Mouse (Mus musculus) neural tube, embryonic 15.5 days (tissue): ENCODE results near the gene Sppl2a. TPM values are rescaled to one million over a fixed set of nuclear protein-coding genes. Genes with fewer than 3 reads are reported as not detected.
"Not testable (repeated sequence)": the region's sequence is repeated elsewhere in the genome, so short reads cannot be mapped to it uniquely, and the experiment has no call there.

Source experiments
- ATAC-seq: fragments of 200-750 bp; cut with Nextera tagmentation; 2 replicates; pipeline ENCODE4 v1.8.0; 2017; ENCODE audit warnings: mild to moderate bottlenecking, moderate TSS enrichment, moderate library complexity; ENCODE audit not compliant: low FRiP score
- H3K27ac ChIP-seq: fragments of 300-500 bp; sonication (generic); replicated peaks from 2 replicates; pipeline ENCODE4 v1.5.1; 2015; ENCODE audit warnings: mild to moderate bottlenecking, inconsistent platforms
- H3K27me3 ChIP-seq: fragments of 300-500 bp; sonication (generic); replicated peaks from 2 replicates; pipeline ENCODE4 v1.6.1; 2015; ENCODE audit warnings: inconsistent platforms
- H3K36me3 ChIP-seq: fragments of 300-500 bp; sonication (generic); 2 replicates; pipeline ENCODE4 v1.6.1; 2015; ENCODE audit warnings: inconsistent platforms
- H3K4me1 ChIP-seq: fragments of 300-500 bp; sonication (generic); 2 replicates; pipeline ENCODE4 v1.6.1; 2015; ENCODE audit warnings: inconsistent platforms
- H3K4me2 ChIP-seq: fragments of 300-500 bp; sonication (generic); 2 replicates; pipeline ENCODE4 v1.6.1; 2015; ENCODE audit warnings: inconsistent platforms, mild to moderate bottlenecking, moderate library complexity
- H3K4me3 ChIP-seq: fragments of 300-500 bp; sonication (generic); replicated peaks from 2 replicates; pipeline ENCODE4 v1.5.1; 2015; ENCODE audit warnings: mild to moderate bottlenecking, inconsistent platforms
- H3K9ac ChIP-seq: fragments of 300-500 bp; sonication (generic); replicated peaks from 2 replicates; pipeline ENCODE4 v1.6.1; 2015; ENCODE audit warnings: mild to moderate bottlenecking, inconsistent platforms
- H3K9me3 ChIP-seq: fragments of 300-500 bp; sonication (generic); replicated peaks from 2 replicates; pipeline ENCODE4 v1.6.1; 2016; ENCODE audit warnings: inconsistent platforms
- WGBS: fragments of 180-500 bp; shearing (Covaris S2); methylation state at CpG from one replicate; pipeline ENCODE4 v1.1.7; 2015; ENCODE audit warnings: mixed read lengths; 5-methylcytosine and 5-hydroxymethylcytosine counted together
- polyA plus RNA-seq: library from polyadenylated mRNA; unstranded; fragments of >200 nt; fragmentation: Nextera tagmentation; extraction: Ambion mirVana; gene quantifications from 2 replicates; pipeline ENCODE4 v1.2.1, GENCODE M21; 2015

The Sppl2a gene
- polyA plus RNA-seq, 1 experiment from 2014 or later: 30.7 TPM

- no peak overlapping the region for H3K27ac ChIP-seq
- ATAC-seq: no peak
- 94% methylated on average over 7 of the region's 7 CpGs for WGBS
- no peak overlapping the region for H3K9ac ChIP-seq
- no peaks in the 10 kb centered on the region for H3K9me3 ChIP-seq
- H3K27me3 ChIP-seq: no peaks in the 10 kb centered on the region
- peaks cover 7% of the 10 kb centered on the region for H3K36me3 ChIP-seq
- no peak overlapping the region for H3K4me3 ChIP-seq
- no peaks in the 10 kb centered on the region for H3K4me1 ChIP-seq
- no peak overlapping the region for H3K4me2 ChIP-seq
Observed at GRCm38 (mm10) chr2:126892316-126892715, 40.7 kb downstream of the Sppl2a start.

- Histone ChIP-seq H3K4me3 (no peak overlapping the region), H3K9ac (no peak overlapping the region), H3K4me2 (no peak overlapping the region), H3K4me1 (no peaks in the 10 kb centered on the region), H3K27ac (no peak overlapping the region), H3K27me3 (no peaks in the 10 kb centered on the region), H3K9me3 (no peaks in the 10 kb centered on the region), H3K36me3 (peaks cover 7% of the 10 kb centered on the region)
- no peak for ATAC-seq
Observed at GRCm38 (mm10) chr2:126891743-126892142, 41.3 kb downstream of the Sppl2a start.

- ATAC-seq: no peak
- WGBS: 70% methylated on average over 3 of the region's 3 CpGs
- no peak overlapping the region for H3K4me2 ChIP-seq
- H3K27me3 ChIP-seq: no peaks in the 10 kb centered on the region
- H3K27ac ChIP-seq: no peak overlapping the region
- no peak overlapping the region for H3K9ac ChIP-seq
- peaks cover under 1% of the 10 kb centered on the region; the same call in 1 of the 2 replicates for H3K36me3 ChIP-seq
- H3K9me3 ChIP-seq: no peaks in the 10 kb centered on the region
- H3K4me3 ChIP-seq: no peak overlapping the region
- H3K4me1 ChIP-seq: no peaks in the 10 kb centered on the region
Observed at GRCm38 (mm10) chr2:126887141-126887540, 45.9 kb downstream of the Sppl2a start.

GRCm38 (mm10) chr2:126885871-126886270 is 47.2 kb downstream of the Sppl2a start:
- H3K4me3 ChIP-seq: no peak overlapping the region
- H3K27me3 ChIP-seq: no peaks in the 10 kb centered on the region
- no peaks in the 10 kb centered on the region for H3K4me1 ChIP-seq
- no peaks in the 10 kb centered on the region for H3K36me3 ChIP-seq
- H3K4me2 ChIP-seq: no peak overlapping the region
- no peaks in the 10 kb centered on the region for H3K9me3 ChIP-seq
- 80% methylated on average over 2 of the region's 2 CpGs for WGBS
- no peak for ATAC-seq
- H3K9ac ChIP-seq: no peak overlapping the region
- H3K27ac ChIP-seq: no peak overlapping the region

- not testable (repeated sequence) for H3K27ac ChIP-seq, H3K9ac ChIP-seq, H3K36me3 ChIP-seq, H3K4me2 ChIP-seq, H3K4me3 ChIP-seq, ATAC-seq, H3K27me3 ChIP-seq, H3K4me1 ChIP-seq, H3K9me3 ChIP-seq
- 62% methylated on average over 2 of the region's 2 CpGs for WGBS
Observed at GRCm38 (mm10) chr2:126882711-126883110, 50.3 kb downstream of the Sppl2a start.

- 90% methylated on average over 1 of the region's 1 CpGs for WGBS
- H3K4me1 ChIP-seq: peaks cover 17% of the 10 kb centered on the region
- no peak overlapping the region for H3K9ac ChIP-seq
- no peaks in the 10 kb centered on the region for H3K36me3 ChIP-seq
- H3K4me3 ChIP-seq: no peak overlapping the region
- H3K27me3 ChIP-seq: no peaks in the 10 kb centered on the region
- H3K27ac ChIP-seq: no peak overlapping the region
- no peak for ATAC-seq
- H3K9me3 ChIP-seq: no peaks in the 10 kb centered on the region
- H3K4me2 ChIP-seq: no peak overlapping the region
Observed at GRCm38 (mm10) chr2:126877991-126878390, 55.0 kb downstream of the Sppl2a start.

GRCm38 (mm10) chr2:126875871-126876796 is 56.9 kb downstream of the Sppl2a start, which contains the start of gene Trpm7:
Gene Trpm7 (minus strand): TSS chr2:126876230.
- under 1% methylated on average over 80 of the region's 81 CpGs for WGBS
- peak within 1 kb of the TSS; percentile 80 for H3K4me3 ChIP-seq
- no peaks in the 10 kb centered on the region for H3K27me3 ChIP-seq
- H3K4me2 ChIP-seq: peak within 1 kb of the TSS; percentile 85
- peak within 1 kb of the TSS; percentile 79 for H3K9ac ChIP-seq
- no peaks in the 10 kb centered on the region for H3K36me3 ChIP-seq
- H3K9me3 ChIP-seq: no peaks in the 10 kb centered on the region
- ATAC-seq: peak; percentile 99
- peaks cover 17% of the 10 kb centered on the region for H3K4me1 ChIP-seq
- H3K27ac ChIP-seq: peak within 1 kb of the TSS; percentile 94

- no peaks in the 10 kb centered on the region for H3K27me3 ChIP-seq
- WGBS: under 1% methylated on average over 18 of the region's 18 CpGs
- peak overlapping the region; percentile 85 for H3K4me2 ChIP-seq
- H3K4me1 ChIP-seq: peaks cover 17% of the 10 kb centered on the region
- peak overlapping the region; percentile 94 for H3K27ac ChIP-seq
- peak overlapping the region; percentile 79 for H3K9ac ChIP-seq
- H3K4me3 ChIP-seq: peak overlapping the region; percentile 80
- ATAC-seq: peak; percentile 66
- H3K36me3 ChIP-seq: no peaks in the 10 kb centered on the region
- H3K9me3 ChIP-seq: no peaks in the 10 kb centered on the region
Observed at GRCm38 (mm10) chr2:126875516-126875835, 57.6 kb downstream of the Sppl2a start.

GRCm38 (mm10) chr2:126874809-126875515 is 58.1 kb downstream of the Sppl2a start:
- H3K4me3 ChIP-seq: peak overlapping the region; percentile 80
- H3K27me3 ChIP-seq: no peaks in the 10 kb centered on the region
- 26% methylated on average over 13 of the region's 13 CpGs for WGBS
- ATAC-seq: no peak
- H3K36me3 ChIP-seq: no peaks in the 10 kb centered on the region
- H3K4me1 ChIP-seq: peaks cover 17% of the 10 kb centered on the region
- H3K27ac ChIP-seq: peak overlapping the region; percentile 94
- no peaks in the 10 kb centered on the region for H3K9me3 ChIP-seq
- H3K4me2 ChIP-seq: peak overlapping the region; percentile 85
- peak overlapping the region; percentile 79 for H3K9ac ChIP-seq

- no peak overlapping the region for H3K27ac ChIP-seq
- H3K36me3 ChIP-seq: no peaks in the 10 kb centered on the region
- H3K9me3 ChIP-seq: no peaks in the 10 kb centered on the region
- no peak overlapping the region for H3K4me2 ChIP-seq
- H3K9ac ChIP-seq: no peak overlapping the region
- WGBS: 88% methylated on average over 1 of the region's 1 CpGs
- no peaks in the 10 kb centered on the region for H3K27me3 ChIP-seq
- ATAC-seq: no peak
- H3K4me1 ChIP-seq: no peaks in the 10 kb centered on the region
- H3K4me3 ChIP-seq: no peak overlapping the region
Observed at GRCm38 (mm10) chr2:126866301-126866700, 66.7 kb downstream of the Sppl2a start.

GRCm38 (mm10) chr2:126865501-126866199 is 67.4 kb downstream of the Sppl2a start:
- Histone ChIP-seq H3K9ac (no peak overlapping the region), H3K4me1 (no peaks in the 10 kb centered on the region), H3K9me3 (no peaks in the 10 kb centered on the region), H3K27ac (no peak overlapping the region), H3K36me3 (no peaks in the 10 kb centered on the region), H3K4me2 (no peak overlapping the region), H3K27me3 (no peaks in the 10 kb centered on the region), H3K4me3 (no peak overlapping the region)
- 90% methylated on average over 10 of the region's 10 CpGs for WGBS
- ATAC-seq: no peak
